Mouse (Mus musculus) midbrain, embryonic 15.5 days (tissue): Measurements from ENCODE around the gene Klrb1b. TPM values are rescaled to one million over a fixed set of nuclear protein-coding genes. Genes with fewer than 3 reads are reported as not detected.
"Not testable (repeated sequence)": the region's sequence is repeated elsewhere in the genome, so short reads cannot be mapped to it uniquely, and the experiment has no call there.

Experiments used
- ATAC-seq: fragments of 200-750 bp; cut with Nextera tagmentation; replicated peaks from 2 replicates; pipeline ENCODE4 v1.8.0; 2017; ENCODE audit warnings: moderate TSS enrichment
- H3K27ac ChIP-seq: fragments of 300-500 bp; sonication (generic); 2 replicates; pipeline ENCODE4 v1.5.1; 2015; ENCODE audit warnings: mild to moderate bottlenecking, inconsistent platforms
- H3K27me3 ChIP-seq: fragments of 300-500 bp; sonication (generic); replicated peaks from 2 replicates; pipeline ENCODE4 v1.6.1; 2015; ENCODE audit warnings: inconsistent platforms
- H3K36me3 ChIP-seq: fragments of 300-500 bp; sonication (generic); replicated peaks from 2 replicates; pipeline ENCODE4 v1.6.1; 2015; ENCODE audit warnings: inconsistent platforms
- H3K4me1 ChIP-seq: fragments of 300-500 bp; sonication (generic); 2 replicates; pipeline ENCODE4 v1.6.1; 2015; ENCODE audit warnings: inconsistent platforms
- H3K4me2 ChIP-seq: fragments of 300-500 bp; sonication (generic); 2 replicates; pipeline ENCODE4 v1.6.1; 2015; ENCODE audit warnings: inconsistent platforms, mild to moderate bottlenecking, moderate library complexity
- H3K4me3 ChIP-seq: fragments of 300-500 bp; sonication (generic); 2 replicates; pipeline ENCODE4 v1.5.1; 2015; ENCODE audit warnings: mild to moderate bottlenecking, inconsistent platforms
- H3K9ac ChIP-seq: fragments of 300-500 bp; sonication (generic); 2 replicates; pipeline ENCODE4 v1.6.1; 2015; ENCODE audit warnings: mild to moderate bottlenecking, inconsistent platforms
- H3K9me3 ChIP-seq: fragments of 300-500 bp; sonication (generic); 2 replicates; pipeline ENCODE4 v1.6.1; 2016; ENCODE audit warnings: inconsistent platforms
- WGBS: fragments of 180-500 bp; shearing (Covaris S2); methylation state at CpG from one replicate; pipeline ENCODE4 v1.1.7; 2015; ENCODE audit warnings: mixed read lengths; 5-methylcytosine and 5-hydroxymethylcytosine counted together
- polyA plus RNA-seq: library from polyadenylated mRNA; unstranded; fragments of >200 nt; fragmentation: Nextera tagmentation; extraction: Ambion mirVana; gene quantifications from 2 replicates; pipeline ENCODE4 v1.2.1, GENCODE M21; 2015

Klrb1b gene
- polyA plus RNA-seq, 1 experiment from 2014 or later = not detected

GRCm38 (mm10) chr6:128796321-128796955 is 29.7 kb downstream of the Klrb1b start:
- Histone ChIP-seq H3K27ac (no peak overlapping the region), H3K4me3 (no peak overlapping the region), H3K27me3 (no peaks in the 10 kb centered on the region), H3K4me2 (no peak overlapping the region), H3K4me1 (peaks cover 11% of the 10 kb centered on the region), H3K9me3 (no peaks in the 10 kb centered on the region), H3K36me3 (no peaks in the 10 kb centered on the region), H3K9ac (no peak overlapping the region)
- ATAC-seq = no peak
- 84% methylated on average over 8 of the region's 8 CpGs for WGBS

- no peaks in the 10 kb centered on the region for H3K27me3 ChIP-seq
- H3K27ac ChIP-seq = no peak overlapping the region
- no peak overlapping the region for H3K4me3 ChIP-seq
- no peak overlapping the region for H3K9ac ChIP-seq
- H3K4me2 ChIP-seq = no peak overlapping the region
- WGBS = 69% methylated on average over 6 of the region's 6 CpGs
- no peaks in the 10 kb centered on the region for H3K36me3 ChIP-seq
- ATAC-seq = no peak
- peaks cover 11% of the 10 kb centered on the region for H3K4me1 ChIP-seq
- H3K9me3 ChIP-seq = no peaks in the 10 kb centered on the region
Observed at GRCm38 (mm10) chr6:128793734-128794133, 32.4 kb downstream of the Klrb1b start.

- H3K9ac ChIP-seq, H3K36me3 ChIP-seq, H3K4me3 ChIP-seq, H3K4me1 ChIP-seq, H3K4me2 ChIP-seq, ATAC-seq, H3K9me3 ChIP-seq, H3K27ac ChIP-seq, H3K27me3 ChIP-seq: not testable (repeated sequence)
- 89% methylated on average over 4 of the region's 4 CpGs for WGBS
Observed at GRCm38 (mm10) chr6:128790491-128790994, 35.6 kb downstream of the Klrb1b start.

- no peaks in the 10 kb centered on the region for H3K4me1 ChIP-seq
- no peak within 1 kb of the TSS for H3K4me3 ChIP-seq
- ATAC-seq = no peak
- no peaks in the 10 kb centered on the region for H3K9me3 ChIP-seq
- H3K4me2 ChIP-seq = no peak within 1 kb of the TSS
- 89% methylated on average over 2 of the region's 2 CpGs for WGBS
- no peak within 1 kb of the TSS for H3K27ac ChIP-seq
- no peaks in the 10 kb centered on the region for H3K27me3 ChIP-seq
- H3K36me3 ChIP-seq = no peaks in the 10 kb centered on the region
- H3K9ac ChIP-seq = no peak within 1 kb of the TSS
Observed at GRCm38 (mm10) chr6:128789115-128789514, 37.0 kb downstream of the Klrb1b start, which contains the start of gene Klrb1c. Gene Klrb1c, minus strand, starts transcription at chr6:128789215.

GRCm38 (mm10) chr6:128788517-128788916 is 37.6 kb downstream of the Klrb1b start:
- H3K9me3 ChIP-seq = no peaks in the 10 kb centered on the region

GRCm38 (mm10) chr6:128786396-128786795 is 39.7 kb downstream of the Klrb1b start:
- H3K9ac ChIP-seq, H3K4me1 ChIP-seq, ATAC-seq, H3K27me3 ChIP-seq, H3K4me3 ChIP-seq, H3K4me2 ChIP-seq, H3K36me3 ChIP-seq, H3K27ac ChIP-seq, H3K9me3 ChIP-seq: not testable (repeated sequence)
- WGBS = 82% methylated on average over 1 of the region's 1 CpGs

More at GRCm38 (mm10) chr6:128788517-128788916, 37.6 kb downstream of the Klrb1b start:
- Histone ChIP-seq H3K4me2 (no peak overlapping the region), H3K27me3 (no peaks in the 10 kb centered on the region), H3K36me3 (no peaks in the 10 kb centered on the region), H3K9ac (no peak overlapping the region), H3K4me1 (no peaks in the 10 kb centered on the region), H3K27ac (no peak overlapping the region), H3K4me3 (no peak overlapping the region)
- 57% methylated on average over 1 of the region's 1 CpGs for WGBS
- ATAC-seq = no peak

GRCm38 (mm10) chr6:128769481-128770253 is 56.5 kb downstream of the Klrb1b start:
- H3K4me3 ChIP-seq = no peak overlapping the region
- 75% methylated on average over 10 of the region's 10 CpGs for WGBS
- no peak overlapping the region for H3K9ac ChIP-seq
- ATAC-seq = no peak; the same call in 1 of the 2 replicates
- 0 out of 2 replicates have a peak overlapping the region, but pooled peaks have one; percentile 11 for H3K27ac ChIP-seq
- H3K4me1 ChIP-seq = peaks cover 3% of the 10 kb centered on the region; the same call in 1 of the 2 replicates
- no peak overlapping the region for H3K4me2 ChIP-seq
- H3K9me3 ChIP-seq = no peaks in the 10 kb centered on the region
- no peaks in the 10 kb centered on the region for H3K27me3 ChIP-seq
- no peaks in the 10 kb centered on the region for H3K36me3 ChIP-seq

GRCm38 (mm10) chr6:128768047-128768446 is 58.1 kb downstream of the Klrb1b start:
- no peak overlapping the region for H3K4me2 ChIP-seq
- 74% methylated on average over 4 of the region's 4 CpGs for WGBS
- peaks cover 3% of the 10 kb centered on the region; the same call in 1 of the 2 replicates for H3K4me1 ChIP-seq

GRCm38 (mm10) chr6:128766486-128767254 is 59.5 kb downstream of the Klrb1b start:
- peak overlapping the region; percentile 65; the same call in 1 of the 2 replicates for H3K27ac ChIP-seq
- 0 out of 2 replicates have a peak, but pooled peaks have one; percentile 11 for ATAC-seq
- H3K9me3 ChIP-seq, H3K27me3 ChIP-seq, H3K4me3 ChIP-seq, H3K9ac ChIP-seq, H3K4me1 ChIP-seq, H3K36me3 ChIP-seq, H3K4me2 ChIP-seq: not testable (repeated sequence)
- WGBS = 62% methylated on average over 6 of the region's 6 CpGs

More at GRCm38 (mm10) chr6:128768047-128768446, 58.1 kb downstream of the Klrb1b start:
- no peak for ATAC-seq
- no peak overlapping the region for H3K27ac ChIP-seq
- no peaks in the 10 kb centered on the region for H3K9me3 ChIP-seq
- no peak overlapping the region for H3K9ac ChIP-seq
- H3K4me3 ChIP-seq = no peak overlapping the region
- no peaks in the 10 kb centered on the region for H3K27me3 ChIP-seq
- H3K36me3 ChIP-seq = no peaks in the 10 kb centered on the region

- 85% methylated on average over 1 of the region's 1 CpGs for WGBS
- H3K36me3 ChIP-seq = no peaks in the 10 kb centered on the region
- no peak overlapping the region for H3K27ac ChIP-seq
- H3K4me3 ChIP-seq = no peak overlapping the region
- no peaks in the 10 kb centered on the region for H3K27me3 ChIP-seq
- peaks cover 8% of the 10 kb centered on the region for H3K4me1 ChIP-seq
- H3K4me2 ChIP-seq = no peak overlapping the region
- H3K9me3 ChIP-seq = no peaks in the 10 kb centered on the region
- no peak for ATAC-seq
- no peak overlapping the region for H3K9ac ChIP-seq
Observed at GRCm38 (mm10) chr6:128765211-128765610, 60.9 kb downstream of the Klrb1b start.

- H3K9me3 ChIP-seq = no peaks in the 10 kb centered on the region
- peak overlapping the region; percentile 93 for H3K27ac ChIP-seq
- H3K4me2 ChIP-seq = peak overlapping the region; percentile 41
- peak overlapping the region; percentile 51 for H3K4me3 ChIP-seq
- 20% methylated on average over 5 of the region's 5 CpGs for WGBS
- ATAC-seq = no peak
- peaks cover 6% of the 10 kb centered on the region for H3K4me1 ChIP-seq
- H3K27me3 ChIP-seq = no peaks in the 10 kb centered on the region
- peak overlapping the region; percentile 51 for H3K9ac ChIP-seq
- no peaks in the 10 kb centered on the region for H3K36me3 ChIP-seq
Observed at GRCm38 (mm10) chr6:128764598-128764997, 61.5 kb downstream of the Klrb1b start.
